Mouse (Mus musculus) urinary bladder, postnatal 14 days (tissue): ENCODE measurements around the gene Phactr1.
"Not testable (repeated sequence)": the region's sequence is repeated elsewhere in the genome, so short reads cannot be mapped to it uniquely, and the experiment has no call there.

Experiments
- DNase-seq: peaks from one replicate; pipeline ENCODE4 v3.0.0; 2021; ENCODE audit warnings: low spot score

Gene Phactr1

DNA sequence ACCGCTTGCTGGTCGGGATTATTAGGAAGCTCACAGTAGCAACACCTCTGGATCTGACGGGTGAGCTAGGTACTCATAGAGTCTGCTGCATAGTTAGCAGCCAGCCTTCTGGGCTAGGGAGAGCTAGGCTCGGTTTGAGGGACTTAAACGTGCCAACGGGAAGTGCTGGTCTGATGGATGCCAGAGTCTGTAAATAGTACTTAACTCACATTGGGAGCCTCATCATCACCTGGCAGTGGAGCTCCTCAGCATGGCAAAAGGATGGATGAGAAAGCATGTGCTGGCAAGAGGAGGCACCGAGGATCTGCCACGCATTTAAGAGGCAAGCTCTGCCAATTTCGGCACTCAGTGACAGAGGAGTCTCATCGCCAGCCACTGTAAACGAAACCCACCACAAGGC is 247.4 kb downstream of the Phactr1 start:
- DNase-seq: no peak

DNA sequence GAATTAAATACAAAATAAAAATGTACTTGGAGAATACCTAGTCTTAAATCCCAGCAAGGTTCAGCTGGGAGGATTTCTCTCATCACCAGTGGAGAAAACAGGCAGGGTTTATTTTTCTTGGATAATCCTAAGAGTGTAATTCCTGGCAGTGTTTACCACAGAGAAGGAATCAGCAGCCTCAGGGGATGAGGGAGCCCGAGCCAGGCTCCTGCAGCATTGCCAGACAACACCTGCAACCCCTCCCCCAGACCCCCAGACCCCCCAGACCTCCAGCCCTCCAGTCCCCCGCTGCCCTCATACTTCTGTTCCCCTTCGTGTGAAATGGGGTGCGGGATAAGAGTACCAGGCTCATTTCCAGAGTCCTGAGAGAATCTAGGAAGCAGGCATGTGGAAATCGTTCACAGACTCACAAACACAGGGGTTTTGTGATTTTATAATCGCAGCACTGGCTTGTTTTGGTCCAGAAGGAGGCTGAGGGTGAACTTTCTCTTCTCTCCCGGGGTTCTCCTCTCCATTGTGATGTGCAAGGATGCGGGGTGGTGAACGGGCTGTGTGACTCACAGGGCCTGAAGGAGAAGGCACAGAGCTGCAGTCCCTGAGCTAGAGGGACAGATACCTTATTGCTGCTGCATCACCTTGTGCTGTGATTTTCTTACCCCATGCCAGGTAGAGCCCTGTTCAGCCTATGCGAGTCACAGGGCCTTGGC is 249.3 kb downstream of the Phactr1 start:
- no peak for DNase-seq

- DNase-seq: no peak
Measured at GRCm38 (mm10) chr13:42932046-42932445, 251.6 kb downstream of the Phactr1 start.

DNA sequence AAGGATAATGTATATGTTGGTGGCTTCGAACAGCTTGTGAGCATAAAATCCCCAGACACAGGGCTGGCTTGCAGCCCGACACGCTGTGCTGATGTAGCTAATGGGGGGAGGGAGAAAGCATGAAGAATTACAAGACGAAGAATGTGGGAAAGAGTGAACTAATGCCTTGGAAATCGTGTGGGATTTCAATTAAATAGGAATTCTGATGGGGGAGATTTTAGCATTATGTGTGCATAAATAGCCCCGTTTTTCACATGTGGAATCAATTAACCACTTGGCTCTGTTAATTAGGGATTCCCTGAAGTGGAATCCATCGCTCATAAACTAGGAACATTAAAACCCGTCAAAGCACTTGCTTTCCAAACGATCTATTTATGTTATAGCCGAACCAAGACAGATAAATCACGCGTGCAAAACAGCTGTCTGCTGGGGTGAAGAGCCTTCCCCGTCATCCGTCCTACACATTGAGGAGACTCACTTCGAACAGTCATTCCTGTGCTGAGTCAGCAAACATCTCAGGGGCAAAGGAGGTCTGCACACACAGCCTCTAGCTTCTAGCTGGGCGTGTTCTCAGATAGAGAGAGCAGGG is 254.2 kb downstream of the Phactr1 start:
- DNase-seq: no peak

GRCm38 (mm10) chr13:42937871-42938270 is 257.4 kb downstream of the Phactr1 start:
- no peak for DNase-seq

DNA sequence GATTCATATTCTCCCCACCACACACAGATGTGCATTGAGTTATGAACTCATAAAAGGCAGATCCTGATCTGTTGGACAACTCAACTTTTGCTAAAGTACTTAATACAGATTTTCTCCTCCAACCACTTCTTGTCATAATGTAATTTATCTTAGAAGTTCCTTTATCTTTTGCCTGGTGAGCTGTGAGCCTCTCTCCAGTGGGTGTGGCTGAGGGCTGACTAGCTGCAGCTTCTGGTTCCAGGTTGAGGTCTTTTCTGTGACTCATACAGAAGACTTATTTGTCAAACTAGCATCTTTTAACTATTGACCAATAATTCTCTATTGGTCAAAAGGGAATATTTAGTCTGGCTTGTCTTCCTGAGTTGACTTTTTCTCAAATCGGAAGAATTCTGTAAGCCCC is 257.9 kb downstream of the Phactr1 start:
- DNase-seq: no peak

DNA sequence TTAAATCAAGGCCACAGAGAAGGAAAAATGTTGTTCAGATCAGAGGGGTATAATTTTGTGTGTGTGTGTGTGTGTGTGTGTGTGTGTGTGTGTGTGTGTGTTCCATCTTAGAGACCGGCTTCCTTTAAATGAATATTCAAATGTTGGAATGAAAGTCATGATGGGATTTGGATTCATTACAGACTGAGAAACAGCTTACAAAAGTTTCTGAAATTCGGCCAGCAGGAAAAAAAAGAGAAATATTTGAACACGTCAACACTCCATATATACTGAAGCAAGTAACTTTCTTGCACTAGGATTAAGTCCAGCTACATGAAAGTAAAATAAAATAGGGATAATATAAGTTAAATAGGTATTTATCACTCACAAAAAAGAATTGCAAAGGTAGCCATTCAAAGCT is 259.8 kb downstream of the Phactr1 start:
- DNase-seq: no peak

- no peak for DNase-seq
Measured at GRCm38 (mm10) chr13:42944106-42944505, 263.7 kb downstream of the Phactr1 start.

GRCm38 (mm10) chr13:42945201-42945600 is 264.8 kb downstream of the Phactr1 start:
- not testable (repeated sequence) for DNase-seq

DNA sequence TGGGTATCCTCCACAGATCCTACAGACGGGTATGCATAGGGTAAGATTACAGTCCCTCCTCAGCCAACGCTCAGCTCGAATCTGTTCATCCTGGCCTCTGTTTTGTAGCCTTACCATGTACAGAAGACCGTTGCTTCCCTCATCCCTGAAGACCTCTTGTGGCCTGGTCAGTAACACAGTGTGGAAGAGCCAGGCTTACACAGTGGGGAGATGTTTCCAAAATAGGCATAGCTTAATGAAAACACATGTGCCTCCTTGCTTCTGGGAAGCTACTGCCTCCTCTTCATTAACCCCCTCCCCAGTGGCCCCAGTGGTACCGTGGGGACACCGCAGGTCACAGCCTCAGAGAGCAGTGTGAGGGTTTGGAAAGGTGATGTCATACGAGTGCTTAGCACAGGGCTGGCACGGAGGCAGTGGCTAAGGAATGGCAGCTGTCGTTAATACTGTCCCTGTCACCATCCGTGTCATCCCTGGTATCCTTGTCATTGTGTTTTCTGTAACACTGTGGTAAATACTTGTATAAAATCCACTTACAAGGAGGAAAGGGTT is 268.4 kb downstream of the Phactr1 start:
- no peak for DNase-seq

DNA sequence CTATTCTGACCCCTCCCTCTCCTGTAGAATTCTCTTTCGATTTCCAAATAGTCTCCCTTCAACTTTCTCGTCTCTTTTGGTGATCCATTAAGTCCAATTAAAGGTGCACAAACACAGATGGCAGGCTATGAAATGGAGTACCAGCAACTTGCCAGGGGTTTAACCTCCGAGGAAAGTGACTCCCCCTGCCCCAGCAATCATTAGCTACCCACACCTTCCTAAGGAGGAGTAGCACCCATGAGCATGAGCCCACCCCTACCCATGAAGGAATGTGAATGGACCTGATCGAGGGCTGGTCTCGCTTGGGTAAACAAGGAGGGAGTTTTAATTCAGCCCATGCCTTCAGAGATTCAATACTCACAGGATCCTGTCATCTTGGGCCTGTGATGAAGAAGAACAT is 268.9 kb downstream of the Phactr1 start:
- no peak for DNase-seq

DNA sequence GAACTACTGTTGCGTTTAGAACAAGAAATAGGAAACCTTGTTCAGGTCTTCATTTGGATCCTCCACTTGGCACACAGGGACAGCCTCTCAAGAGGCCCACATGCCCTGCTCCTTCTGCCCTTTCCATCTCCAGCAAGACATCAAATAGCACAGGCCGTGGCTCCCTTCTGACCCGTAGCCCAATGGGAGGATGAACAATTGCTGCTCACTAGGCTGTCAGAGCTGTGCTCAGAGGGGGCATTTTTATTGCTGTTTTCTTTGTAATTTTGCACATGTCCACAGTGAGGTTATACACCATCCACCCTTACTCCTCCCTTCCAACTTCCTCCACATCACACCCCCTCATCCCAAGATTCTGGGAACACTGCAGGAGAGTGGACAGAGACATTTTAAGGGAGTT is 269.6 kb downstream of the Phactr1 start:
- no peak for DNase-seq

GRCm38 (mm10) chr13:42952037-42952721 is 271.8 kb downstream of the Phactr1 start:
- DNase-seq: no peak

GRCm38 (mm10) chr13:42953071-42953470 is 272.6 kb downstream of the Phactr1 start:
- no peak for DNase-seq

DNA sequence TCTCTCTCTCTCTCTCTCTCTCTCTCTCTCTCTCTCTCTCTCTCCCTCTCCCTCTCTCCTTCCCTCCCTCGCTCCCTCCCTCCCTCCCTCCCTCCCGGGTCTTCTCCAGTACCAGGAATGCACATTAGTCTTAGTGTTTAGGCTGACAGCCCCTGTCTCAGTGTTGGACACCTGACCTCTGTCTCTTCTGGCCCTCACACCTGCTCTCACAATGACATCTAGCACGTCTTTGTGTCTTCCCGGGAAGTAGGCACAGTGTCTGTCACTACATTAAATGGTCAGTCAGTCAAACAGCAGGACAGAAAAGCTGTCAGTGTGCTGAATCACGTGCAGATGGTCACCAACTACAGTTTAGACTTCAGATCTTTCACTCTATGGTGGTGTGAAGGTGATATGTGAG is 273.7 kb downstream of the Phactr1 start:
- DNase-seq: no peak

DNA sequence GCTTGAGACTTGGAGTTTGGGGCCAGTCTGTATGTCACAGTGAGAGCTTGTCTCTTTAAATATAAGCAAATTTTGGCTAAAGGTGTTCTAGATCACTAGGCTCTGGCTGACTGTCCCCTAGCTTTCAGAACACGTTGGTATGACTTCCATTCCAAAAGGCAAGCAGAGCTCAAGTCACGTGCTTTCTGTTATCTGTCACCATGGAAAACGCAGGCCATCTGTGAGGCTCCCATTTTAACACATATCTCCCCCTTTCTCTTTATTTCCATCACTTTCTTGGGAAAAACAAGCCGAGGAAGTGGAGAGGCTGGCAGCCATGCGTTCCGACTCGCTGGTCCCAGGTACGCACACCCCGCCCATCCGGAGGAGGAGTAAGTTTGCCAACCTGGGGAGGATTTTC is 275.9 kb downstream of the Phactr1 start:
- DNase-seq: no peak

DNA sequence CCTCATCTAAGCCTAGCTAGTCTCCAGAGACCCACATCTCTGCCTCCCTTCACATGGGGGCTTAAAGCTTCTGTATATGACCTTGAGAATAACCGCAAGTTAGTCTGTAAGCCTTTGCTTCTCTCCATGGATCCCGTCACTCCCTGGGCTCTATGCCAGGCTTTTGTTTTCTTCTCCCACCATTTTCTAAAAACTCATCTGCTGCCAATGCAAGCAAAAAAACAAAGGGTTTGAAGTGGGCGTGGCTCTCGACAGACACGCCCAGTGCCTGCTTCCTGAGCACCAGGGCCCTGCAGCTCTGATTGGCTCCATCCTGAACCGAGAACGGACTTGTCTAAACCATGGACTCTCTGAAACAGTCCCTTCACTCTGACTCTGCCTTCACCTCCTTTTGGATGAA is 277.4 kb downstream of the Phactr1 start:
- no peak for DNase-seq

DNA sequence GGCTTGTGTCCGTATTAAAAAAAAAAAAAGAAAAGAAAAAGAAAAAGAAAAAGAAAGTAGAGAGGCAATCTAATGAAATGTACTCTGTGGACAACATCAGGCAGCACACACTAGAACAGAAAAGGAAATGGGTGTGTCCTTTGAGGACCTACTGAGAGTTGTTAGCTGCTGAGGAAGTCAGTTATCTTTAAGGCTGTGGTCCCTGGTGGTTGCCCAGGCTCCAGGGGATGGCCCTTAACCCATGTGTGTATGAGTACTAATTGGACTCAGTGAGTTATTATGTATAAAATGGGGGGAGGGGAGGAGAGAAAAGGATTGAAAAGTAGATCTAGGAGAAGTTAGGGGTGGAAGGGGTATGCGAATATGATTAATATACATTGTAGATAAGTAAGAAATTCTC is 278.4 kb downstream of the Phactr1 start:
- no peak for DNase-seq

DNA sequence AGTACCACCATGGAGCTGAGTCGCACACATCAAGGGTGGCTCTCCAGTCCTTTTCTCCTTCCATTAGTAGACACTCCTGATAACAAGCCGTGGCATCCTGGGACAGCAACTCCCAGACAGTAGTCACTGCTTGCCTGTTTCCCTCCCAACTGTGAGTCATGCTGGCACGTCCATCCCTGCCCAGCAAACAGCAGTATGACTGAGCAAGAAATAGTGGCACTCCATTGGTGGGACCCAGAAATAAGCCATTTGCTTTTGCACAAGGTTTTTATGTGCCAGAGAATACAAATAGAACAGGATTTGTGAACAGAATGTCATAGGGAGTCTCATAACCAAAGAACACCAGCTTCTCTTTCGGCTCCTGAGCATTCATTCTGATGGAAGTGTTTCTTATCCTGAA is 281.1 kb downstream of the Phactr1 start:
- no peak for DNase-seq

GRCm38 (mm10) chr13:42968537-42968936 is 288.1 kb downstream of the Phactr1 start:
- DNase-seq: no peak

- no peak for DNase-seq
Measured at GRCm38 (mm10) chr13:42973561-42973960, 293.1 kb downstream of the Phactr1 start.

DNA sequence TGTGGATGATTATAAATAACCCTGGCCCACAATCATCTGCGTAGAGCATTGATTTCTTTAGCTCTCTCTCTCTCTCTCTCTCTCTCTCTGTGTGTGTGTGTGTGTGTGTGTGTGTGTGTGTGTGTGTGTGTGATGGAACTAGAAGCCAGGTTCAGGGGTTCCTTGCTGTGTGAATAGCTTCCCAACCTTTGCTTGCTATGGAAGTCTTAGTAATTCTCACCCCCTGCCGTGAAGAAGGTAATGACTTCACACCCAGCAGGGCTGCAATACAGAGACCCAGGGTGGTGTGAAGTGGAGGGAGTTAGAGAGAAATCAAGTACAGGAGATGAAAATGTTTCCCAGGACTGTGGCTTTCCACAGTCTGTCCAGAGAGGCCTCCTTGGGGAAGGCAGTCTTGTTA is 293.5 kb downstream of the Phactr1 start:
- DNase-seq: no peak

DNA sequence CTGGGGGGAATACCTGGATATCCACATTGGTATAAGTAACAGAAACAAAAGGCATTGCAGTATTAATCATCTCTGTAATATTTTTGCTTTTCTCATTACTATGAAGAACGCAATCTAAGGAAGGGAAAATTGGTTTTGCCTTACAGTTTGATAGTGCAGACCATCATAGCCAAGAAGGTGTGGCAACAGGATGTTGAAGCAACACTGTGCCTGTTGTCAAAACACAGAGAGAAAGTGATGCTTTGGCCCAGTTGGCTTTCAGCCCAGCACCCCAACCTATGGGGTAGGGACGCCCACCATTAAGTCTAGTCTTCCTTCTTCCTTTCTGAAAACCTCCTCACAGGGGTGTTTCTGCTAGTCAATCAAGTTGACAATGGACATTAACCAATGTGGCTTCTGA is 294.1 kb downstream of the Phactr1 start:
- no peak for DNase-seq
